Mouse (Mus musculus): ENCODE measurements around the gene Gne. TPM values are rescaled to one million over a fixed set of nuclear protein-coding genes. Genes with fewer than 3 reads are reported as not detected.

Gne gene
- polyA plus RNA-seq, 2 experiments, result 8.5 to 21.3 TPM

DNA sequence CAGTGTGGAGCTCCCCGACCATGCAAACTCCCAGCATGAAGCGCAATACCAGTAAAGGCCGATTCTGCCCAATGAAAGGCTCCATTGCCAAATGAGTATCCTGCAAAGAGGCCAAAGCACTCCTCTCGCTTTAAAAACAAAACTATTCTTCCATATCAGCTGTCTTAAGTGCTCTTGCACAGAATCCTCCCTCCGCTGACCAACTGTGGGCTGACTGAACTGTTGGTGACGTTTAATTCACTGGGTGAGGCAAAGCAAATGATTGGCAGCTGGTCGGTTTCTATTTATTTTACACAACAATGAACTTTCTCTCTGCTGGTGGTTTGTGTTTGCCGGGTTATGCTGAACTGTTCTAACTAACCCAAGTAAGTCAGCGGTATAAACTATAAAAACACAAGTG, 15.2 kb downstream of the Gne start:
- no peak overlapping the region for H3K4me3 ChIP-seq (ENCODE audit: insufficient read depth in 1 of 2, low read depth in 2 of 2, low read length in 2 of 2)
- peak overlapping the region; percentile 23 for H3K4me2 ChIP-seq (ENCODE audit: low read depth)
- H3K27me3 ChIP-seq (ENCODE audit: control insufficient read depth, insufficient read depth, low read length), result no peaks in the 10 kb centered on the region
- 48% methylated on average over 9 of the region's 9 CpGs for WGBS (ENCODE audit: insufficient replicate concordance)
- no peaks in the 10 kb centered on the region for H3K9me3 ChIP-seq (ENCODE audit: control insufficient read depth, low read length)
- no peak overlapping the region for H3K9ac ChIP-seq (replicated peaks)
- no peak for DNase-seq (ENCODE audit: low read depth in 3 of 3, low spot score in 3 of 3)
- H3K27ac ChIP-seq, result no peak overlapping the region
- no peaks in the 10 kb centered on the region for H3K36me3 ChIP-seq (replicated peaks; ENCODE audit: control insufficient read depth, insufficient read depth, low read depth)
- ATAC-seq (ENCODE audit: insufficient read depth), result no peak
- peaks cover 21 to 37% of the 10 kb centered on the region in 2 experiments for H3K4me1 ChIP-seq (replicated peaks; ENCODE audit: control insufficient read depth in 2 of 2, insufficient read depth in 2 of 2, low read length in 1 of 2)
- TF ChIP-seq EP300 (IDR thresholded peaks at IDR 0.05; ENCODE audit: low read depth) (no peak), CTCF (IDR thresholded peaks at IDR 0.05; ENCODE audit: low read depth) (no peak)

DNA sequence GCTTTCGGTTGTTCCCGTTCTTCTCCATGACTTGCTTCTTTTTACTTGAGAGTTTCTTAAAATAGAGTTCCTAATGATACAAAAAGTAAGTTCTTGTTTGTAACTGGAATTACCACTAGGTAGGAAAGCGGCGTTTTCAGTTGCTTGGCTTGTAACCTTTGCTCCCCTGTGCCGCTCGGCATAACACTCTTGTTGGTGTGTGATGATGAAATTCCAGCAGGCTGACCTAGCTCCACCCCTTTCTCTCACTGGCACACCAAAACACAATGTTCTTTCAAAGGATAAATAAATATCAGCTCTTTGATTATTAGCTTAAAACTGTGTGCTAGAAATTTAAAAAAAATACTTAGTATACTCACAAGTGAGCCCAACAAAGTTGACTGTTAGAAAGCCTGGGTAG, 17.1 kb downstream of the Gne start:
- Histone ChIP-seq H3K4me1 (replicated peaks; ENCODE audit: control insufficient read depth in 2 of 2, insufficient read depth in 2 of 2, low read length in 1 of 2) (peaks cover 18 to 31% of the 10 kb centered on the region in 2 experiments), H3K27me3 (ENCODE audit: control insufficient read depth, insufficient read depth, low read length) (no peaks in the 10 kb centered on the region), H3K36me3 (replicated peaks; ENCODE audit: control insufficient read depth, insufficient read depth, low read depth) (peaks cover 3% of the 10 kb centered on the region; the same call in 1 of the 2 replicates), H3K4me3 (ENCODE audit: insufficient read depth in 1 of 2, low read depth in 2 of 2, low read length in 2 of 2) (peak overlapping the region in 1 of 2 experiments; percentile 4; a peak in 1 of 4 replicates), H3K4me2 (ENCODE audit: low read depth) (peak overlapping the region; percentile 58; the same call in 1 of the 2 replicates), H3K27ac (no peak overlapping the region), H3K9ac (replicated peaks) (no peak overlapping the region), H3K9me3 (ENCODE audit: control insufficient read depth, low read length) (no peaks in the 10 kb centered on the region)
- TF ChIP-seq EP300 (IDR thresholded peaks at IDR 0.05; ENCODE audit: low read depth), result no peak
- TF ChIP-seq CTCF (IDR thresholded peaks at IDR 0.05; ENCODE audit: low read depth), result no peak
- DNase-seq (ENCODE audit: low read depth in 3 of 3, low spot score in 3 of 3) (no peak), ATAC-seq (ENCODE audit: insufficient read depth) (no peak)
- 80% methylated on average over 6 of the region's 6 CpGs for WGBS (ENCODE audit: insufficient replicate concordance)

DNA sequence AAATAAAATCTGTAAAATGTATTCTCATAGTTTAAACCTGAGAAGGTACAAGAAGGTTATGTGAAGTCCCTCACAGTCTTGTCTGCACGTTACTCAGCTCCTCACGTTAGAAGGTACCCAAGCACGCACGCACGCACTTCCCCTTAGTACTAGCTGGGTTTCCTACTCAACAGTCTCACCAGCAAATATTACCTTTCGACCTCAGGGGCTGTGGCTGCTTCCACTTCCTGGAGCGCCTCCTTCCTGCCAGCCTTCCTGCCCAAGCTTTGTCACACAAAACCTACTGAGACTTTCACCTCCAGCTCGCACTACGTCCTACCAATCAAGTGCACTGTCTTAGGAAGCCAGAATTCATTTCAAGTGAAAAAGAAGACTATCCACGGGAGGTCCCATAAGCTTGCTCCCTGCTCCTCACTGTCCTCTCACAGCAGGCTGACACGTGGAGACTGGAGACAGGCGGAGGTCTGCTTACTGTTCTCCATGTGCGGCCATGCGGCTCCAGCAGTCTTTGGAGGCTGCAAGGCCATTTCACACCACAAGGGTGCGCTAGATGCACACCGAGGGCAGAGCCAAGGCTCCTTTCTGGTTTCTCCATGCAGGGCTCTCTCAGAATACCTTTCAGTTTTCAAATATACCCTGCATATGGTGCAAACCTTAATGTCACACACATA, 18.5 kb downstream of the Gne start:
- no peaks in the 10 kb centered on the region for H3K27me3 ChIP-seq (ENCODE audit: control insufficient read depth, insufficient read depth, low read length)
- no peaks in the 10 kb centered on the region for H3K9me3 ChIP-seq (ENCODE audit: control insufficient read depth, low read length)
- H3K36me3 ChIP-seq (replicated peaks; ENCODE audit: control insufficient read depth, insufficient read depth, low read depth), result peaks cover 3% of the 10 kb centered on the region; the same call in 1 of the 2 replicates
- WGBS (ENCODE audit: insufficient replicate concordance), result 11% methylated on average over 16 of the region's 16 CpGs
- H3K4me2 ChIP-seq (ENCODE audit: low read depth), result peak overlapping the region; percentile 58
- ATAC-seq (ENCODE audit: insufficient read depth), result peak; percentile 74
- peak; percentile 63 to 75 (median 66) for DNase-seq (ENCODE audit: low read depth in 3 of 3, low spot score in 3 of 3)
- peak overlapping the region; percentile 27 to 41; a peak in 3 of 4 replicates for H3K4me3 ChIP-seq (ENCODE audit: insufficient read depth in 1 of 2, low read depth in 2 of 2, low read length in 2 of 2)
- H3K27ac ChIP-seq, result no peak overlapping the region
- H3K9ac ChIP-seq (replicated peaks), result peak overlapping the region; percentile 5; the same call in 1 of the 2 replicates
- H3K4me1 ChIP-seq (replicated peaks; ENCODE audit: control insufficient read depth in 2 of 2, insufficient read depth in 2 of 2, low read length in 1 of 2), result peaks cover 9 to 23% of the 10 kb centered on the region in 2 experiments
- peak; percentile 99 for TF ChIP-seq CTCF (IDR thresholded peaks at IDR 0.05; ENCODE audit: low read depth)
- TF ChIP-seq EP300 (IDR thresholded peaks at IDR 0.05; ENCODE audit: low read depth), result no peak

DNA sequence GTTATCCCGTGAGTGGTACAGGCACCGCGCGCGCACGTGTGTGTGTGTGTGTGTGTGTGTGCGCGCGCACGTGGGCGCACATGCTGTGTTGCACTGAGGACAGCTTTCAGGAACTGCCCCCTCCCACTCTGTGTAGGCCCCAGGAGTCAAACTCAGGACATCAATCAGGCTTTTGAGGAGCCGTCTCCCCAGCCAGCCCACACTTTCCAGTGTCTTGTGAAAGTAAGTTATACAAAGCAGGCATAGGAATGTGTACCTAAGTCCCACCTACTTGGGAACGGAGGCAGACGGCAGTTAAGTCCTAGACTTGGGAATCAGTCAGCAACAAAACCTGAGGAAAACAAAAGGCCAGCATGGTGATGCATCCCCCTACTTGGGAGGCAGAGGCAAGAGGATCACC, 21.2 kb downstream of the Gne start:
- Histone ChIP-seq H3K9ac (replicated peaks) (no peak overlapping the region), H3K36me3 (replicated peaks; ENCODE audit: control insufficient read depth, insufficient read depth, low read depth) (peaks cover 16% of the 10 kb centered on the region), H3K9me3 (ENCODE audit: control insufficient read depth, low read length) (no peaks in the 10 kb centered on the region), H3K4me2 (ENCODE audit: low read depth) (no peak overlapping the region), H3K27ac (no peak overlapping the region), H3K4me3 (ENCODE audit: insufficient read depth in 1 of 2, low read depth in 2 of 2, low read length in 2 of 2) (no peak overlapping the region), H3K4me1 (replicated peaks; ENCODE audit: control insufficient read depth in 2 of 2, insufficient read depth in 2 of 2, low read length in 1 of 2) (peaks cover 0 to 9% of the 10 kb centered on the region in 2 experiments; a peak in 1 of 4 replicates), H3K27me3 (ENCODE audit: control insufficient read depth, insufficient read depth, low read length) (no peaks in the 10 kb centered on the region)
- TF ChIP-seq CTCF (IDR thresholded peaks at IDR 0.05; ENCODE audit: low read depth) (no peak), EP300 (IDR thresholded peaks at IDR 0.05; ENCODE audit: low read depth) (no peak)
- ATAC-seq (ENCODE audit: insufficient read depth) (no peak), DNase-seq (ENCODE audit: low read depth in 3 of 3, low spot score in 3 of 3) (no peak)
- WGBS (ENCODE audit: insufficient replicate concordance), result 83% methylated on average over 14 of the region's 14 CpGs

DNA sequence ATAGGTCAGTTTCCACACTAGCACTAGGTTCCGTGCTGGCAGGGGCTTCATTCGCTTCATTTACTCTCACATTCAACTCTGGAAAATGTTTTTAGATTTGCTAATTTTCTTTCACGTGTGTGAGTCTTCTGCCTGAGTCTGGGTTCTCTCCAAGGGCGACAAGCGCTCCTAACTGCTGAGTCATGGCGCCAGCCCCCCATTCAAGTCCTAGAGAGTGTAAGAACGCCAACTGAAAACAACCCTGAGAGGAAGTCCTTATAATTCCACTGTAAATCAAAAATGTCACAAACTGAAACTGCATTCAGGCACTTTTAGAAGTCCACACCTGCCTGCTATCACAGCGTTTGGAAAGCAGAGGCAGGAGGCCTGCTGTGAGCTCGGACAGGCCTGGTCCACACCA, 21.9 kb downstream of the Gne start:
- ATAC-seq (ENCODE audit: insufficient read depth) (no peak), DNase-seq (ENCODE audit: low read depth in 3 of 3, low spot score in 3 of 3) (no peak)
- Histone ChIP-seq H3K36me3 (replicated peaks; ENCODE audit: control insufficient read depth, insufficient read depth, low read depth) (peaks cover 16% of the 10 kb centered on the region), H3K4me1 (replicated peaks; ENCODE audit: control insufficient read depth in 2 of 2, insufficient read depth in 2 of 2, low read length in 1 of 2) (peaks cover 0 to 4% of the 10 kb centered on the region in 2 experiments; a peak in 1 of 4 replicates), H3K4me2 (ENCODE audit: low read depth) (no peak overlapping the region), H3K9ac (replicated peaks) (no peak overlapping the region; the same call in 1 of the 2 replicates), H3K27me3 (ENCODE audit: control insufficient read depth, insufficient read depth, low read length) (no peaks in the 10 kb centered on the region), H3K27ac (no peak overlapping the region), H3K4me3 (ENCODE audit: insufficient read depth in 1 of 2, low read depth in 2 of 2, low read length in 2 of 2) (no peak overlapping the region), H3K9me3 (ENCODE audit: control insufficient read depth, low read length) (no peaks in the 10 kb centered on the region)
- WGBS (ENCODE audit: insufficient replicate concordance), result 42% methylated on average over 9 of the region's 9 CpGs
- TF ChIP-seq EP300 (IDR thresholded peaks at IDR 0.05; ENCODE audit: low read depth), result no peak
- no peak for TF ChIP-seq CTCF (IDR thresholded peaks at IDR 0.05; ENCODE audit: low read depth)

All from liver, embryonic 14.5 days (tissue).